Mouse (Mus musculus): ENCODE measurements around the gene Farsa.

GRCm38 (mm10) chr8:84839411-84839810, 17.4 kb upstream of the Farsa start:
- TF ChIP-seq CTCF (IDR thresholded peaks at IDR 0.05; ENCODE audit: low read depth) = no peak
- no peak for TF ChIP-seq EP300 (IDR thresholded peaks at IDR 0.05; ENCODE audit: low read depth)
